Mouse (Mus musculus) embryonic fibroblast, embryonic 13.5 days (primary cell): ENCODE measurements around the gene Spint1.

Experiments
- CTCF ChIP-seq: IDR thresholded peaks from 2 replicates; pipeline ENCODE4 v1.5.1; 2011; ENCODE audit warnings: mild to moderate bottlenecking, control low read depth, low read length, moderate library complexity, borderline replicate concordance; ENCODE audit not compliant: insufficient read depth
- POLR2A ChIP-seq: IDR thresholded peaks from 2 replicates; pipeline ENCODE4 v1.6.1; 2011; ENCODE audit warnings: low read depth, mild to moderate bottlenecking, control low read depth, low read length, moderate library complexity

- TF ChIP-seq POLR2A (no peak), CTCF (no peak)
Measured at GRCm38 (mm10) chr2:119207961-119208343, 29.2 kb upstream of the Spint1 start.
